Mouse (Mus musculus): ENCODE data around the gene Ascc1. TPM values are rescaled to one million over a fixed set of nuclear protein-coding genes. Genes with fewer than 3 reads are reported as not detected.

The Ascc1 gene
- 41.3 and 44.4 TPM in 2 replicates for polyA plus RNA-seq (2015; fragmentation: Nextera tagmentation; extraction: Ambion mirVana)

DNA sequence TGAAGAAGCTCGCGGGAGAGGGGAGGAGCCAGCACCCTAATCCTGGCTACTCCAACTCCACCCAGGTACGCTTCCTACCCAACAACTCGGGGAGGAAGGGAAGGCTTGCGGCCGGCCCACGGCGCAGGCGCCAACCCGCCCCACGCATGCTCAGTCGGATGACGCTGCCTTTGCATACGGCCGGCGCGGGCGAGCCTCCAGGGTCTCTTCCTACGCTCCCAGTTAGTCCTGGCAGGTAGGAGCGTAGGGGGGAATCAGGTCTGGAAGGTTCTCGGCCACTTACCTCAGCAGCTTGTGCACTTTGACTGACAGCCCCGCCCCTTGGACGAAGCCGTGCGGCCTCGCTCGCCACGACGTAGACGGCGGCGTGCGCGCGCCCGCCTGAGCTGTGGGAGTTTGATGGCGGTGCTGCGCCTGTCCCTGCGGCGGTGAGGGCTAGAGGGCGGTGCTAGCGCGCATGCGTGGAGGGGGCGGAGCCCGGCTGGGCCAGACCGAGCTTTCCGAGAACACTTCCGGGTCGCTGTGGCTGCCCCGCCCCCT is at the start of gene Ascc1, which contains the start of gene Anapc16:
Gene Ascc1, plus strand, starts transcription at position 133 of the 540 bp plus-strand sequence.
Gene Anapc16, minus strand, starts transcription at position 463 of the 540 bp plus-strand sequence.
- peaks cover 16% of the 10 kb centered on the region for H3K36me3 ChIP-seq
- H3K9me3 ChIP-seq, result no peaks in the 10 kb centered on the region
- H3K4me1 ChIP-seq, result peaks cover 21% of the 10 kb centered on the region
- ATAC-seq (ENCODE audit: insufficient number of reproducible peaks, low FRiP score, low TSS enrichment, low read depth), result peak; percentile 98
- H3K27me3 ChIP-seq, result no peaks in the 10 kb centered on the region
- H3K4me3 ChIP-seq, result peak within 1 kb of the TSS; percentile 72
- peak within 1 kb of the TSS; percentile 78 for H3K4me2 ChIP-seq
- H3K27ac ChIP-seq, result peak within 1 kb of the TSS; percentile 98
- under 1% methylated on average over 51 of the region's 51 CpGs for WGBS
- peak within 1 kb of the TSS; percentile 58 for H3K9ac ChIP-seq

DNA sequence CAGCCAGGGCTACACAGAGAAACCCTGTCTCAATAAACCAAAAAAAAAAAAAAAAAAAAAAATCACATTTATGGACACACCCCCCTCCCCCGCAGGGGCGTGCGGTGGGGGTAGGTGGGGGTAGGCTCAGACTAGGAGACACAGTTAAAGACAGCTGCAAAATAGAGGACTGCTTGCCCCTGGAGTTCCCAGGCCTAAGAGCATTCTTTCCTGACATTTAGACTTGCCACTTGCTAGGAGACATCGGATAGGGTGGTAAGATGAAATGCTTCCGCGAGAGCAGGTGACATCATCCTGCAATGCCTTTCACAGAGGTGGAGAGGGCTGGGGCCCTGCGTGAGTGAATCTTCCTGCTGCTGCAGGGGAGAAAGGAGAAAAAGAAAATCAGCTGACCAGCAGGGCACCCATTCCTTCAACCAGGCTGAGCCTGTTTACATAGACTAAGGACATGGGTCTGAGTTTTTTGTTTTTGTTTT is 49.0 kb upstream of the Ascc1 start:
- Histone ChIP-seq H3K4me3 (no peak overlapping the region), H3K9me3 (no peaks in the 10 kb centered on the region), H3K9ac (no peak overlapping the region), H3K4me2 (no peak overlapping the region), H3K27me3 (no peaks in the 10 kb centered on the region), H3K27ac (no peak overlapping the region), H3K36me3 (no peaks in the 10 kb centered on the region), H3K4me1 (peaks cover 55% of the 10 kb centered on the region)
- 15% methylated on average over 7 of the region's 7 CpGs for WGBS
- no peak for ATAC-seq (ENCODE audit: insufficient number of reproducible peaks, low FRiP score, low TSS enrichment, low read depth)

DNA sequence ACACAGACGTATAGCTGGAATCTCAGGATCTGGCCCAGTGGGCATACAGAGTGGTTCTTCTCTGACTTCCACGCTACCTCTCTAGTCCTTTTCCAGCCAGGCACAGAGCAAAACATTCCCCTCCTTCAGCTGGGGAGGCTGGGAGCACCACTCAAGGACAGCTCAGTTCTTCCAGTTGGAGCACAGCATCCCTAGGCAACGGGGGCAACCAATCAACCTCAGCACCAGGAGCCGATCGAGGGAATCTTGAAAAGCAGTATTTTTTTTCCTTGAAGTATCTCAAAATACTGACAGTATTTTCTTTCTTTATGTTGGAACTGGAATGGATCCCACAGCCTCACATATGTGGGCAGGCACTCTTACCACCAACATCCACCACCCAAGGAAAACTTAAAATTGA is 45.9 kb upstream of the Ascc1 start:
- Histone ChIP-seq H3K9me3 (no peaks in the 10 kb centered on the region), H3K4me3 (no peak overlapping the region), H3K4me2 (no peak overlapping the region), H3K9ac (no peak overlapping the region), H3K27ac (peak overlapping the region; percentile 64), H3K36me3 (no peaks in the 10 kb centered on the region), H3K4me1 (peaks cover 40% of the 10 kb centered on the region), H3K27me3 (no peaks in the 10 kb centered on the region)
- ATAC-seq (ENCODE audit: insufficient number of reproducible peaks, low FRiP score, low TSS enrichment, low read depth), result no peak
- WGBS, result 55% methylated on average over 5 of the region's 5 CpGs

DNA sequence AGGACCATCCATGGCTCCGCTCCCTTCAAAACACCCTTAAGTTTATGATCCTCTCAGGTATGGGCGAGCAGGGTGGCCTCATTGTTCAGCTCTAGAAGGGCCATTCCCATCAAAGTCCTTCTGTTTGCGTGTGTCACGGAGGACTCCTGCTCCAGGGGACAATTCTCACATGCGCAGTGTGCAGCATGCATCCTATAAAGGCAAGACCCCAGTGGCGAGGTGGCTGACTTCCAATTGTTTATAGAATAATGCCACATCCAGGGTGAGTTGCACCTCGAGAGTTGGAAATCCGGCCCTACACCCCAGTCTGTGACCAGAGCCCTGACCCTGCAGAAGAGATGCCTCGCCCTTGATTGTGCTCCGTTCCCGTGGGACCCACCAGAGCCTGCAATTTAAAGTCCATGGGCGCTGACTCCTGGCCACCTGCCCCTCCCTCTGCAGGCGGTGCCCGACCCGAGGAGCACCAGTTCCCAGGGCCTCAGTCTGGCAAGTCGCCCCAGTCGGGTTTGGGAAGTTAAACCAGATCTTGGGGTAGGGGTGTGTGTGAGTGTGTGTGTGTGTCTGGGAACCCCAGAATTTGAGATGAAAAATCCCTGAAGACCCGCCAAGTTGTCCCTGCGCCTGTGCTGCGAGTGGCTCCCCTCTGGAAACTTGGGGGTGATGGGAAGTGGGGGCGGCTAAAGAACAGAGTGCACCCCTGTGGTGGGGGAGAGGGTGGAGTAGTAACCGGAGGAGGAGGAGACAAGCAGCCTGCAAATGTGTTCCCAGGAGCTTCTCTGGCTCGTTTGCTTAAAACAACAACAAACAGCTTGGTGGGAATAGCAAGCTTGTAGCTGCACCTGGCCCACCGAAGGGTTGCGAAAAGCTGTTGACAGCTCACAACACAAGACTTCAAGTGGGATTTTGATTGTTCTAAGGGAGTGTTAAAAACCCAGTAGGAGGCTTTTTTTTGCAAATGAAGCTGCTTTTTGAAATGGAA is 45.1 kb upstream of the Ascc1 start:
- Histone ChIP-seq H3K4me3 (no peak overlapping the region), H3K9ac (no peak overlapping the region), H3K36me3 (no peaks in the 10 kb centered on the region), H3K4me1 (peaks cover 36% of the 10 kb centered on the region), H3K4me2 (peak overlapping the region; percentile 31), H3K27me3 (no peaks in the 10 kb centered on the region), H3K9me3 (no peaks in the 10 kb centered on the region), H3K27ac (peak overlapping the region; percentile 64)
- ATAC-seq (ENCODE audit: insufficient number of reproducible peaks, low FRiP score, low TSS enrichment, low read depth), result no peak
- WGBS, result 19% methylated on average over 25 of the region's 25 CpGs

DNA sequence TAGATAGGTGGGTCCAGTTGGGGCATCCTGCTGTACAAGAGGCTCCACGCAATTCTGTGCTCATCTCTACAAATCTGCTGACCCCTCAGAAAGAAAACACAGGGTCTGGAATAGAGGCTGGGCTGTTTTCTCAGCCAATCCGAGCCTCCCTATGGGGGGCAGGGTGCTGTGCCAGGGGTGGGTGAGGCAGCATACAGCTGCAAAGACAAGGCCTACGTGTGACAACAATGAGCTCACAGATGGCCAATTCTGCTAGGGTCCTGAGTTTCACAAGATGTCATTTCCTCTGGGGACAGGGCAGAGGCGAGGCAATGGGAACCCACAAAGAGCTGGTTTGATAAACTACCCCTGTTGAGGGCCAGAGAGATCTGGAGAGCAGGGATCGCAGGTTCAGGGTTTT is 44.1 kb upstream of the Ascc1 start:
- no peaks in the 10 kb centered on the region for H3K27me3 ChIP-seq
- no peak overlapping the region for H3K9ac ChIP-seq
- H3K4me1 ChIP-seq, result peaks cover 29% of the 10 kb centered on the region
- no peaks in the 10 kb centered on the region for H3K9me3 ChIP-seq
- peak overlapping the region; percentile 64 for H3K27ac ChIP-seq
- H3K4me3 ChIP-seq, result no peak overlapping the region
- 40% methylated on average over 5 of the region's 5 CpGs for WGBS
- no peaks in the 10 kb centered on the region for H3K36me3 ChIP-seq
- ATAC-seq (ENCODE audit: insufficient number of reproducible peaks, low FRiP score, low TSS enrichment, low read depth), result no peak
- no peak overlapping the region for H3K4me2 ChIP-seq

DNA sequence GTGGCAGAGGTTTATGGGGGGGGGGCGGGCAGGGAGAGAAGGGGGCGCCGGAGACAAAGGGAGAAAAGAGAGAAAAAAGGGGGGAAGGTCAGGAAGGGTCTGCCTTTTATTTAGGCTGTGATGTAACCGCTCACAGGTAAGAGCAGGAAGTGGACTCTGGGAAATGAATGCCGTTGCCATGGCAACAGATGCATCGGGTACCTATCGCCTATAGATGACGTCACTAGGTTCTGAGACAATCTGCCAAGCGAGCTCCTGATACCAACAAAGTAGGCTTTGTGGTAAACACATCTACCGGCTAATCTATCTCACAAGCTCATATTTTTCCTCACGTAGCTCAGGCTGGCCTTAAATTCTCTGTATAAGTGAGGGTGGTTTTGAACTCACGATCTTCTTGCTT is 43.1 kb upstream of the Ascc1 start:
- Histone ChIP-seq H3K27ac (no peak overlapping the region), H3K4me1 (peaks cover 35% of the 10 kb centered on the region), H3K9me3 (no peaks in the 10 kb centered on the region), H3K9ac (no peak overlapping the region), H3K4me2 (no peak overlapping the region), H3K27me3 (no peaks in the 10 kb centered on the region), H3K4me3 (no peak overlapping the region), H3K36me3 (no peaks in the 10 kb centered on the region)
- ATAC-seq (ENCODE audit: insufficient number of reproducible peaks, low FRiP score, low TSS enrichment, low read depth), result no peak
- 86% methylated on average over 12 of the region's 12 CpGs for WGBS

DNA sequence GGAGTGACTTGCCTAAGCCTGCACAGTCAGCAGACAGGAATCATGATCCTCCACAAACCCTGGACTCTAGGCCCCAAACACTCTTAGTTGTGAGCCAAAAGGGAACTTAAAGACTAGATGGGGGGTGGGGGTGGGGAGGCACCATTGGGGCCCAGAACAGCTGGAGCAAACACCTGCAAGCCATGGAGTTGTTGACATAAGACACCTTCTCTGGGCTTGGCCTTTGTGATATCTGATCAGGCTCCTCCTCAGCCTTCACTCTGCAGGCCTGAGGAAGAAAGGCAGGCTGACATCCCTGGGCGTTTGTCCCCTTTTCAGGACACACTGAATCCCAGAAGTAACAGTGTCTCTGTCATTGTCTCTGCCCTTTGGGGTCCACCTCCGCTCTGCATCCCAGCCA is 39.0 kb upstream of the Ascc1 start:
- no peak overlapping the region for H3K9ac ChIP-seq
- H3K27me3 ChIP-seq, result no peaks in the 10 kb centered on the region
- H3K27ac ChIP-seq, result peak overlapping the region; percentile 95
- WGBS, result 64% methylated on average over 2 of the region's 2 CpGs
- H3K36me3 ChIP-seq, result no peaks in the 10 kb centered on the region
- no peak overlapping the region for H3K4me2 ChIP-seq
- peaks cover 44% of the 10 kb centered on the region for H3K4me1 ChIP-seq
- no peak overlapping the region for H3K4me3 ChIP-seq
- no peak for ATAC-seq (ENCODE audit: insufficient number of reproducible peaks, low FRiP score, low TSS enrichment, low read depth)
- no peaks in the 10 kb centered on the region for H3K9me3 ChIP-seq

DNA sequence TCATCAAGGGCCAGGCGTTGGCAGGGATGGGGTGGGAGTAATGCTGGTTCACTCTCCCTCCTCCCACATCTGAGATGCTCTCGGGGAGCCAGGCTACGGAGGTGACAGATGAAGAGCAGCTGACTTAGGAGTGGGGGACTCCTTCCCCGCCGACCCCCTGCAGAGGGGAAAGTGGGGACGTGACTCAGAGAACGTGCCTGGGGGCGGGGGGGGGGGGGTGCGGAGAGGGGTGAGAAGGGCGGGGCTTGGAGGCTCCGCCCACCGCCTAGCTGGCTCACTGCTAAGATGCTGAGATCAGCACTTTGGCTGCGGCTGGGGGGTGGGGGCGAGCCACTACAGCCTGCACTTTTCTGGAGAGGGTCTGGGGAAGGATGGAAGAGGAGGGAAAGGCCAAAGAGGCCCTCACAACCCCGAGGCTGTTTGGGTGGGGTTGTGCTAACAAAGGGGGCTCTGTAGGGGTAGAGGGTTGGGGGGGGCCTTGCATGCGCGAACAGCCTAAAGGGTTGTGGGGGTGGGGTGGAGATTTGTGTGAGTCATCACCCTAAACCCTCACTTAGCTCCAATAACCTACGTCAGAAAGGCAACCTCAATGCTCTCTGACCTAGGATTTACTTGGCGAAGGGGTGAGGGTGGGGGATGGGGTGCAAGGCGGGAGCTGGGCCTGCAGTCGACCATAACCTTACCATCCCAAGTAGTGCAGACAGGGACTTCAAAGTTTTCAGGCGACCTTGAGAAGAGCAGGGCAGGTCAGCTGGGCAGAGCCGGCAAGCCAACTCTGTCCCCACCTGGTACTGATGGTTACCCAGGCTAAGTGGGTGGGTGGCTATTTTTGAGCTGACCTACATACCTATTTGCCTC is 37.9 kb upstream of the Ascc1 start:
- no peaks in the 10 kb centered on the region for H3K27me3 ChIP-seq
- peak; percentile 84 for ATAC-seq (ENCODE audit: insufficient number of reproducible peaks, low FRiP score, low TSS enrichment, low read depth)
- H3K27ac ChIP-seq, result peak overlapping the region; percentile 95
- peak overlapping the region; percentile 20 for H3K4me3 ChIP-seq
- peaks cover 44% of the 10 kb centered on the region for H3K4me1 ChIP-seq
- H3K9me3 ChIP-seq, result no peaks in the 10 kb centered on the region
- no peaks in the 10 kb centered on the region for H3K36me3 ChIP-seq
- 0 out of 2 replicates have a peak overlapping the region, but pooled peaks have one; percentile 1 for H3K9ac ChIP-seq
- H3K4me2 ChIP-seq, result peak overlapping the region; percentile 37
- 4% methylated on average over 18 of the region's 23 CpGs for WGBS

DNA sequence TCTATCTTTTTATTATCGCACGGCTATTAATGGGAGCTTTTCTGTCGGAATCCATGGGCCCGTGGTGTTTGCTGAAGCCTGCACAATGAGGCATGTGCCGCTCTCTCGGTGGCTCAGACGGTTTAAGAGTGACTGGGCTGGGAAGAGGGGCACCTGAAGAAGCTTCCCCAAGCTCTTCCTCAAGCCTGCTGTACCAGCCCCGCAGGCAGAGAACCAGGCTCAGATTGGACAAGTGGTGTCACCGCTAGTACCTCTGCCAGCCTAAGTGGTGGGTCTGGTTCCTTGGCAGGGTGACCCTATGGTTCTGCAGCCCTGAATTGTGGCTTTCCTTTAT is 37.3 kb upstream of the Ascc1 start:
- Histone ChIP-seq H3K9me3 (no peaks in the 10 kb centered on the region), H3K36me3 (no peaks in the 10 kb centered on the region), H3K9ac (no peak overlapping the region), H3K27me3 (no peaks in the 10 kb centered on the region), H3K4me2 (peak overlapping the region; percentile 37; the same call in 1 of the 2 replicates), H3K4me3 (0 out of 2 replicates have a peak overlapping the region, but pooled peaks have one; percentile 20), H3K4me1 (peaks cover 50% of the 10 kb centered on the region), H3K27ac (peak overlapping the region; percentile 95)
- WGBS, result 22% methylated on average over 9 of the region's 9 CpGs
- peak; percentile 31; the same call in 1 of the 2 replicates for ATAC-seq (ENCODE audit: insufficient number of reproducible peaks, low FRiP score, low TSS enrichment, low read depth)

DNA sequence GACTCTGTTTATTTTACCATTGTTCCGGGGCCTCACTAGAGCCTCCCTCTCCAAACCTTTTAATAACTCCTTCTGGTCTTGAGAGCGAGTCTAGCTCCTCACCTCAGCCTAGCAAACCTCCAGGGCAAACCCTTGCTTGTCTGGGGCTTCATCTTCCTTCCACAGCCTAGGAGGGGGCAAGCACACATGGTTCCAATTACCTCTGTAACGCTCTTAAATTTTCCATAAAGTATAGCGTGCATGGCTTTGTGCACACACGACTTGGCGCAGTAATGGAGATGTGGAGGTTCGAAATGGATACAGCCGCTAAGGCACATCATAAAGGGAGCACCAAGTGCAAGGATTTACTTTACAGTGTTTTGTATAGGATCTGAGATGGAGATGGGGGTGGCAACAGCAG is 36.8 kb upstream of the Ascc1 start:
- Histone ChIP-seq H3K9ac (no peak overlapping the region), H3K27me3 (no peaks in the 10 kb centered on the region), H3K4me3 (no peak overlapping the region), H3K9me3 (no peaks in the 10 kb centered on the region), H3K4me1 (peaks cover 54% of the 10 kb centered on the region), H3K36me3 (no peaks in the 10 kb centered on the region), H3K4me2 (peak overlapping the region; percentile 37; the same call in 1 of the 2 replicates), H3K27ac (peak overlapping the region; percentile 95)
- ATAC-seq (ENCODE audit: insufficient number of reproducible peaks, low FRiP score, low TSS enrichment, low read depth), result peak; percentile 75
- 25% methylated on average over 8 of the region's 8 CpGs for WGBS

DNA sequence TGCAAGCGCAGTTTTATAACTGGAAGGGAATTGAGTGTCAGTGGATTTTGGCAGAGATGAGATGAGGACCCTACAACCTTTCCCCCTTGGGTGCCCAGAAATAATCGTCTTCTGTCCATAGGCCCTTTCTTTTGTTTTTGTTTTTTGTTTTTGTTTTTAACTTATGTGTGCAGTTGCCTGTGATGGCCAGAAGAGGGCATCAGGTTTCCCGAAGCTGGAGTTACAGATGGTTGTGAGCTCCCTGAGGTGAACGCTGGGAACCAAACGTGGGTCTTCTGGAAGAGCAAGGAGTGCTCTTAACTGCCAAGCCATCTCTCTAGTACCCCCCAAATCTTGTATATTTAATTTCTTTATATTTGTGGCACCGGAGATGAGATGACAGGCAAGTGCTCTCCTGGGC is 35.9 kb upstream of the Ascc1 start:
- H3K4me1 ChIP-seq, result peaks cover 59% of the 10 kb centered on the region
- H3K9ac ChIP-seq, result no peak overlapping the region
- WGBS, result 87% methylated on average over 6 of the region's 6 CpGs
- no peak for ATAC-seq (ENCODE audit: insufficient number of reproducible peaks, low FRiP score, low TSS enrichment, low read depth)
- no peaks in the 10 kb centered on the region for H3K36me3 ChIP-seq
- H3K27me3 ChIP-seq, result no peaks in the 10 kb centered on the region
- H3K4me2 ChIP-seq, result no peak overlapping the region
- H3K9me3 ChIP-seq, result no peaks in the 10 kb centered on the region
- no peak overlapping the region for H3K4me3 ChIP-seq
- peak overlapping the region; percentile 95 for H3K27ac ChIP-seq

All from limb, embryonic 15.5 days (tissue).